Mouse (Mus musculus): ENCODE measurements around the gene Stk35. TPM values are rescaled to one million over a fixed set of nuclear protein-coding genes. Genes with fewer than 3 reads are reported as not detected.

Gene Stk35
- polyA plus RNA-seq, 1 experiment, result 7.7 TPM

GRCm38 (mm10) chr2:129873489-129873888, 73.2 kb downstream of the Stk35 start:
- no peak for TF ChIP-seq GATA1 (IDR thresholded peaks at IDR 0.05; ENCODE audit: low read length)

DNA sequence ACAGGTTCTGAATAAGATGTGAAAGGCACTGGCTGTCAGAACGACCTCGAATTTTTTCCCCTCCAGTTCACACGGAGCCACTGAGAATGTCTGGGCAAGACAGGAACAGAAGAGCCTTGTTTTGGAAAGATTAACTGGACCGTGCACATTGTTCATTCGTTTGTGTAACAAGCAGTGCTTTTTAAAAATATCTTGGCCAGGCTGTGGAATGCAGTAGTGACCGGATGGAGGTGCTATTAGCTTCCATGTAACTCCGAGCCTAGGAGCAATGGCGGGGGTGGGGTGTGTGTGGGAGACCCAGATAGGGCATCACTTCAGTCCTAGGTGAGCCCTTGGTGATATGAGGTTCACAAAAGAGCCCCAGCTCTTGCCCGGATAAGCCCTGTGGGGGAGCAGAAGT, 73.8 kb downstream of the Stk35 start:
- no peak for TF ChIP-seq GATA1 (IDR thresholded peaks at IDR 0.05; ENCODE audit: low read length)

DNA sequence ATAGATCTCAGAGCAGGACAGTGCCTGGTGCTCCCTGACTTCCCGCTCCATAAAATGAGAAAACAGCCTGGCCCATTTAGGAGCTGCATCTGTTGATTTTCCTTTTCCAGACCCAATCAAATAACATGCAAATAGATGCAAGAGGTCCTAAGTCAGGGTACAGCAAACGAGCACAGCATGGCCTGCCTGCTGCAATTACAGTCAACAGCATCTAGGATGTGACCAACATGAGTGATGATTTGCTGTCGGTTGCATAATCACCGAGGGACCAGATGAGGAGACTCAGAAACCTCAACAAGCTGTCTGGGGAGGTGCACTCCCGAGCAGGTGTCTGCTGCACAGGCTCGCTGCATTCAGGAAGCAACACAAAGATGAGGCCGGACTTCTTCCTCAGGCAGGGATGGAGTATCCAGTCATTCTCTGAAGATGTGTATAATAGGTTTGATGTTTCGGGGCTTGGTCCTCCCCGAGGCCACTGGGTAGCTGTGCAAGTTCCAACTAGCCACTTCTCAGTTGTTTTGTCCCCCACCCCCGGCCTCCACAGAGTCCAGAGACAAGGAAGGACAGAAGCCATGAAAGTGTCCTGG, 74.3 kb downstream of the Stk35 start:
- no peak for TF ChIP-seq GATA1 (IDR thresholded peaks at IDR 0.05; ENCODE audit: low read length)

DNA sequence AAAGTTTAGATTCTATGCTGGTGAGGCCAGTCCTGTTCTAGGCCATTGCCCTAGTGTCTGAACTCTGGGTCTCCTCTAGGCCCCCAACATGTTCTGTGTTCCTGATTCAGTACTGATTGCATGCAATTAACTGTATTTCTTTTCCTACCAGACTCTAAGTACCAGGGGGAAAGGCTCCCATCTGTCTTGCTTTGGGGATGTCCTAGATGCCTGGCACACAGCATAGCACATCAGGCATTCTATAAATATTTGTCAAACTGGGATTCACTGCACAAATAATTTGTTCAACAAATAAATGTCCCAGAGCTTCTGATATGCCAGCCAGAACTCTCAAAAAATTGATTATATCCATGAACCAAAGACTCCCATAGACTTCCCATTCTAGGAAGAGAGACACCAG, 76.6 kb downstream of the Stk35 start:
- TF ChIP-seq GATA1 (IDR thresholded peaks at IDR 0.05; ENCODE audit: low read length), result no peak

DNA sequence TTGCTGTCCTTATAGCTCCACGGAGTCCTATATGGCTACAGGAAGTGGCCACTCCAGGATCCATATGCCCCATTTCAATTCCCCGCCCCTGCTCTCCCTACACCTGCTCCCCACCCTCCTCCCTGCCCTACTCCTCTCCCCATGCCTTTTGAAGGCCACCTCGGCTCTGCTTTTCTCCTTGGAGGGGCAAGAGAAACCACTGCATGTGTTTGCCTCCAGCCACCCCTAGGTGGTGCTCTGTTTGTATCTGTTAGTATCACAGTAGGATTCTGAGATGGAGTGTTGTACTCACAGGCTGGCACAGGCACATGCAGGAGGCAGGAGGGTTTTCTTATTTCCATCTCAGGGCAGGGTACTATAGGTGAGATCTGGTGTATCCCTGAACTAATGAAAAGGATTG, 79.5 kb downstream of the Stk35 start:
- TF ChIP-seq GATA1 (IDR thresholded peaks at IDR 0.05; ENCODE audit: low read length), result no peak

DNA sequence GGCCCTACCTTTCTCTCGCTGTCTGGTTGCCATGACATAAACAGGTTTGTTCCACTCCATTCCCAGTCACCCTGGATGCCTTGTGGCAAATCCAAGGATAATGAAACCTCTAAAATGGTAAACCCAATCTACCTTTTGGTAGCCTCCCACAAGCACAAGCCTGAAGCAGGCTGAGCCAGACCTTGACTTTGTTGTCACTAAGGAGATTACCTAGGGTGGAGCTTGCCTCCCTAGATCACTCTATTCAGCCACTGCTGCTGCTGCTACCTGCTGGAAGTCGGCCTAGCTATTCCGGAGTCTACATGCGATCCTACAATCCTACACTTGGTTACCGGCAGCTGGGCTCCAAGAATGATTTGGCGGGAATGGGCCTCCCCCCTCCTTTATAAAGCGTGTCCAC, 79.9 kb downstream of the Stk35 start:
- TF ChIP-seq GATA1 (IDR thresholded peaks at IDR 0.05; ENCODE audit: low read length), result no peak

GRCm38 (mm10) chr2:129881886-129882285, 81.6 kb downstream of the Stk35 start:
- no peak for TF ChIP-seq GATA1 (IDR thresholded peaks at IDR 0.05; ENCODE audit: low read length)

Other genes starting within 250 kb of the Stk35 start
- not detected in 2 replicates for gene Sirpa, start 207.7 kb upstream of the Stk35 start, polyA plus RNA-seq (2012)
- gene Pdyn, start 100.7 kb upstream of the Stk35 start, polyA plus RNA-seq (2012), result not detected in 2 replicates
- not detected in 2 replicates for gene Tgm3, start 211.8 kb downstream of the Stk35 start, polyA plus RNA-seq (2012)

Measured in G1E-ER4 (cell line).